Mouse (Mus musculus) retina, postnatal 1 day (tissue): Measurements from ENCODE around the gene Cdx2.

Experiments
- DNase-seq: peaks from one replicate; pipeline ENCODE4 v3.0.0-alpha.2; 2012

Cdx2 gene

DNA sequence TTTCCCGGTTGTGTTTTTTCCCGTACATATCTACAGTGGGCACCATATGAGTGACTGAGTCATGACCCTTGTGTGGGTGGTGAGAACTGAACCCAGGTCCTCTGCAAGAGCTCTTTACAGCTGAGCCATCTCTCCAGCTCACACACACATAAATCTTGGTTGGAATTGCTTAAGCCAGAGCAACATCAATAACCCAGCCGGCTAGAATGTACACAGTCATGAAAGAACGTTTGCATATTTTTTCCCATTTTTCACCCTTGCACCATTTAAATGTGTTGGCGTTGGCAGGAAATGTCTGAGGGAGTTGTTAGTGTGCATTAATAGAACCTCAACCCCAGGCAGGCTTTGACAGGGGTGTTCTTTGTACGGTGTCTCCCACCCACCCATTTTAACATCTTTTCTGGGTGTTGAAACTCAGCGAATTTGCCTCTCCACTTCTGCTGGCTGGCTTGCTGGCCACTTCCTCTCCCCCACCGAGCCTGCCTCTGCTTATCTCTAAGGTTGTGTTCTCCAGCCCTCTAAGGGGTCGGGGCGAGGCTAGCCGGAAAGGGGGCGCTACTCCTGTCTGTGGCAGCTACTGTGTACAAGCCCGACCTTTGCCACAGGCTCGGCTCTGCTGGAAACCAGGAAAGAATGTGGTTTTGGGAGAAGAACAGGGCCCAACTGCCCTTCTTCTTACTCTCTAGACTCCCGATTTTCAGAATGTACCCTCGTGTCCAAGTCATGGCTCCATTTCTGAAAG lies 15.1 kb downstream of the Cdx2 start:
- DNase-seq = no peak

DNA sequence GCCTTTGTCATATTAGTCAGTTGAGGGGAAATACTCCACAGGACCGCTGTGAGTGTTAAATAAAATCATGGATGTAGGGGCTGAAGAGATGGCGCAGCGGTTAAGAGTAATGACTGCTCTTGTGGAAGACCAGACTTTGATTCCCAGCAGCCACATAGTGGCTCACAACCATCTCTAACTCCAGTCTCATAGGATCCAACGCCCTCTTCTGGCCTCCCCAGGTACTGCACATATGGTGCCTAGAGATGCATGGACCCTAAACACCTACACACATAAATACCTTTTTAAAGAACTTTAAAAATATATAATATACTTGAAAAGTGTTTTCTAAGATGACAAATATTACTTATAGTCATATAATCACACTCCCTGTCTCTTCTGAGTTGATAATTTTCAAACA lies 22.7 kb downstream of the Cdx2 start:
- DNase-seq = no peak

DNA sequence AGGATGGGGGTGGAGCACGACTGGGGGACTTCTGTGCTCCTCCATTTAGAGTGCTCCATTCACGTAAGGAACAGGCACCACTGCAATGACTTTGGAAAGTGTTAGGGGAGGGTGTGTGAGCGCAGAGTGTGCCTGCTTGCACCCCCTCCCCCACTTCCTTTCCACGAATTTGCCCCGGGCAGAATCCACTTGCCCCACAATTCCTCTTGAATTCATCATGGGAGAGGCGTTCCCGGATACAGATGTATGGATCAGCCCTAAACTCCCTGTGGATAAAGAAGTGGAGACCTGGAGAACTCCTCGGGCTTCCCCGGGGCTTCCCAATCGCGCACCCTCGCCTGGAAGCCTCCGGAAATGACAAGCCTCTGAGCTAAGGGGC lies 29.5 kb downstream of the Cdx2 start:
- DNase-seq = no peak

DNA sequence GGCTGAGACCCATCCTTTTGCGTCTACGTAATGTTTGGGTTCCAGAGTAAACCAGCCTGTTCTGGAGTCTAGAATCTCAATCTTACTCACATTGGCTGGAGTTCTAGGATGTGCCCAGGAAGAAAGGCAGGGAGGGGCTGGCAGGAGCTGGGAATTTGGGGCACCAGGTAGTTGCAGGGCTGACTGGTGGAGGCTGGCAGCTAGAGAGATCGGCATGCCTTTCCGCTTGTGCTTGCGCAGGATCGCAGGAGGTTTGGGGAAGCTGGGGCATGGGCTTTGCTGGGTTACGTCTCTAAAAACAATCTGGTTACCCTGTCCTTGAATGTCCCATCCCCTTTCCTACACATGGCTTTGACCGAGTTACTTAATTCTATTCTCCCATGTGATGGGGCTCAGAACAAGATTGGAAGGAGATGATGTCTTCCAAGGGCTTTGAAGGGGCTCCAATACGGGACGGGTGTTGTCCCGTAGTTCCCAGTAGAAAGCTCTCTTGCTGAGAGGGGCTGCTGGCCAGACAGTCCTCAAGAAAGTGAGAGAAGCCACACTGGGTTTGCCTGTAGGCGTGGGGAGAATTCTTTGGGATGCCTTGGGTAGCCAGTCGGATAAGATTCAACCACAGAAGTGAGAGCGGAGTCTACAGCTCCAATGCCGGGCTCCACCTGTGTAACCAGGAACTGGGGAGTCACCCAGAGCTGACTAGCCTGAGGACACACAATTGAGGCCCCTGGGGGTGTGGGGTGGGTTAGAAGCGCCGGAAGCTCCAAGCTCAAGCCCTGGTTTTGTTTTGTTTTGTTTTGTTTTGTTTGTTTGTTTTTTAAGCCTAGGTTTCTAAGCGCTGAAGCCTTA lies 30.1 kb downstream of the Cdx2 start:
- no peak for DNase-seq

- DNase-seq = no peak
Measured at GRCm38 (mm10) chr5:147275761-147276160, 31.3 kb downstream of the Cdx2 start.

DNA sequence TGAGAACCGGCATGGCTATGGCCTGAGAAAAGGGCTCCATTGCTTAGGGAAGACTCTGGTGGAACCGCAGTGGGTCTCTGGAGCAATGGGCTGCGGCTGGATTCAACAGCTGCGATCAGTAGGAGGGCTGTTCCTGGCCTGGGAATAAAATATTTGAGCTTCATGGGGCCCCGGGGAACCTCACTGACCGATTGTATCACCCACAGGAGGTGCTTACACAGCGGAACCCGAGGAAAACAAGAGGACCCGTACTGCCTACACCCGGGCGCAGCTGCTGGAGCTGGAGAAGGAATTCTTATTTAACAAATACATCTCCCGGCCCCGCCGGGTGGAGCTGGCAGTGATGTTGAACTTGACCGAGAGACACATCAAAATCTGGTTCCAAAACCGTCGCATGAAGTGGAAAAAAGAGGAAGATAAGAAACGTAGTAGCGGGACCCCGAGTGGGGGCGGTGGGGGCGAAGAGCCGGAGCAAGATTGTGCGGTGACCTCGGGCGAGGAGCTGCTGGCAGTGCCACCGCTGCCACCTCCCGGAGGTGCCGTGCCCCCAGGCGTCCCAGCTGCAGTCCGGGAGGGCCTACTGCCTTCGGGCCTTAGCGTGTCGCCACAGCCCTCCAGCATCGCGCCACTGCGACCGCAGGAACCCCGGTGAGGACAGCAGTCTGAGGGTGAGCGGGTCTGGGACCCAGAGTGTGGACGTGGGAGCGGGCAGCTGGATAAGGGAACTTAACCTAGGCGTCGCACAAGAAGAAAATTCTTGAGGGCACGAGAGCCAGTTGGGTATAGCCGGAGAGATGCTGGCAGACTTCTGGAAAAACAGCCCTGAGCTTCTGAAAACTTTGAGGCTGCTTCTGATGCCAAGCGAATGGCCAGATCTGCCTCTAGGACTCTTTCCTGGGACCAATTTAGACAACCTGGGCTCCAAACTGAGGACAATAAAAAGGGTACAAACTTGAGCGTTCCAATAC lies 32.6 kb downstream of the Cdx2 start:
- no peak for DNase-seq

GRCm38 (mm10) chr5:147272808-147273345 lies 34.2 kb downstream of the Cdx2 start:
- no peak for DNase-seq

DNA sequence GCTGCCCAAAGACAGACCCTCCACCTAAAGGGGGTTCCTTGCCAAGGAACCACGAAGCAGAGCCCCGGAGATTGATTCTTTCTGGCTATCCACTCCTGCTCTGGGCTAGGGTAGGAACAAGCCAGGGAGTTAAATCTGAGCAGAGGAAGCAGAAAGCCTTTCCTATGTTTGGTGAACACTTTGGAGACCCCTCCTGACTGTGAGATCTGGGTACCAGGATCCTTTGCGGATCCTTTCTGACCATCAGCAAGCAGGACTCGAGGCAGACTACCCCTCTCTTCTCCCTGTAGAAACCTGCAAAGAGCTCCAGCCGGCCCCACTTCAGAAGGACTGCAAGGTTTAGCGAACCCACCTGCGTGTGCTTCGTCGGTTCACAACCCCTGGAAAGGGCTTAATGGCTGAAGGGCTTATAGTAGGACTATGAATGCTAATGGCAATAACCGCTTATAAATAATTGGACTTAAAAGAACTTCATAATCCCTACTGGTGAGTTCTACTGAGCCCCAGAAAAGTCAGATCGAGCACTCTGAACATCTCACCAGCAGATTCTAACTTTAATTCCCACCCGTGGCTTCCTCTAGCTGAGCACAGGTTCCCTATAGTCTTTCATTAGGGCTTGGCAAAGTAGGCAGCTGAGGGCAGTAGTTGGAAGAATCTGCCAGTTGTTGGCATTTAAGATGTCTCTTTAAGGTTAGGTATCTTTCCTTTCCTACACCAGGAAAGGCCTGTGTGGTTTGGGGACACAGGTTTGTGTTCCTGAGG lies 34.8 kb downstream of the Cdx2 start:
- no peak for DNase-seq

DNA sequence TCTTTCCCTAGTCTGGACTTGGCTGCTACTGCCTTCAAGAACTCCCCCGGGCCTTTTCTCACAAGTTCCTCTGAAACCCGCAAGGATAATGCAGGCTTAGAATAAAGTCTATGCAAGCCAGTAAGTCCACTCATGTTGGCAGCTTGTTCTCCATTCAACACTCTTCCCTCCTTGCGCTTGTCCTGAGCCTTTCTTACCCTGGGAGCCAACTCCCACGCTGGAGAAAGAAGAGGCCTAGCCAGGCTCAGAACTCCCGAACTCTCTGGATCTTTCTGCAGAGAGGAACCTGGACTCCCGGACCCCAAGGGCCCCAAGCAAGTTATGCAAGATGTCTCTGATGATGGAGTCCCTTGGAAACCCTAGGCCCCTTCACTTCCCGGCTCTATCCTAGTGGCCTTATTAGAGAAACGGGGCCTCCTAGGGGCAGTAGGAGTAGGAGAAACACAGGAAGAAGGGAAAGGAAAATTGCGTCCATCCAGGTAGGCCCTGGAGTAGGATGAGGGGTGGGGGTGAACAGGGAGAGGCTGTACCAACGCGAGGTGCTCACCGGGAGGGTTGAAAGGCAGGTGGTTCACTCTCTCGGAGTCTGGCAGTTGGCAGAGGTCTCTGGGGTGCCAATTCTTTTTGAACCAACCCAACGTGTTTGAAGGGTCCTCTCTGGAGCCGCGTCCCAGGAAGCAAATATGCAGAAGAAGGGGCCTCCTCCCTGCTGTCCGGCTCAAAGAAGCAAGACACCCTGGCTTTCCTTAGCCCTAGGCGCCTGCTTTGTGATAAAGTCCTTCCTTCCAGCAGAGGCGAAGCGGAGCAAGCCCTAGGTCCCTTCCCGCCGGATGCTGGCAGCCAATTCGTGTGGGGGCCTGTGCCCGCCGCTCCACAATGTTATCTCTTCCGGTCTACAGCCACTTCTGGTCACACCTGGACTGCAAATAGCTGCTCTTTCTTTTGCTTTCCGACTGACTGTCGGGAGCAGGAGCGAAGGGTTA lies 36.1 kb downstream of the Cdx2 start:
- DNase-seq = no peak

GRCm38 (mm10) chr5:147269926-147270672 lies 37.0 kb downstream of the Cdx2 start, which contains the start of gene Pdx1:
Gene Pdx1, plus strand, starts transcription at chr5:147269959.
- no peak for DNase-seq

GRCm38 (mm10) chr5:147269371-147269770 lies 37.7 kb downstream of the Cdx2 start:
- DNase-seq = no peak

- DNase-seq = no peak
Measured at GRCm38 (mm10) chr5:147268728-147269127, 38.3 kb downstream of the Cdx2 start.

GRCm38 (mm10) chr5:147267434-147267833 lies 39.6 kb downstream of the Cdx2 start:
- no peak for DNase-seq

GRCm38 (mm10) chr5:147263945-147264344 lies 43.1 kb downstream of the Cdx2 start:
- DNase-seq = no peak

GRCm38 (mm10) chr5:147261899-147262541 lies 45.0 kb downstream of the Cdx2 start:
- DNase-seq = no peak

GRCm38 (mm10) chr5:147260778-147261177 lies 46.3 kb downstream of the Cdx2 start:
- no peak for DNase-seq

DNA sequence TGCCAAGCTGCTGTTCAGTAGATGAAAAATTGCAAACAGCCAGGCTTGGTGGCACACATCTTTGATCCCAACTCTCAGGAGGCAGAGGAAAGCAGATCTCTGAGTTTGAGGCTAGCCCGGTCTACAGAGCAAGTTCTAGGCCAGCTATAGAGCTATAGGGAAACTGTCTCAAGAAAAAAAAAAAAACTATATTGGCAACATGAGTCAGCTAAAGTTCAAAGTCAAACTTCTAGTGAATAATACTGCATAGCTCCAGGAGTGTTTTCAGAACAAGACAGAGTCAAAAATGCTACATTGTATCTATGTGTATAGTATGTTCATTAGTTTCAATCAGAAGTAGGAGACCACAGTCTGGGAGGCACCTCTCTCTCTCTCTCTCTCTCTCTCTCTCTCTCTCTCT lies 46.9 kb downstream of the Cdx2 start:
- no peak for DNase-seq
